Mouse (Mus musculus): Measurements from ENCODE around the gene Rem2. TPM values are rescaled to one million over a fixed set of nuclear protein-coding genes. Genes with fewer than 3 reads are reported as not detected.

Gene Rem2
- not detected in 2 replicates for total RNA-seq (2014; rRNA removed)
- 0.10 TPM in 1 of 2 replicates, not detected in the other for polyA plus RNA-seq (2012; rRNA removed)

GRCm38 (mm10) chr14:54475941-54476844 is at the start of gene Rem2:
Gene Rem2, plus strand, starts transcription at chr14:54476100.
- TF ChIP-seq POLR2A (IDR thresholded peaks at IDR 0.05; ENCODE audit: extremely low read depth, insufficient read depth, low read length) (no peak), CTCF (IDR thresholded peaks at IDR 0.05; ENCODE audit: low read depth, low read length) (no peak)
- H3K27me3 ChIP-seq (ENCODE audit: control insufficient read depth, insufficient read depth, low read length), result peaks cover 7% of the 10 kb centered on the region
- peak; percentile 36 for DNase-seq (ENCODE audit: extremely low read depth, low read depth, low spot score)

GRCm38 (mm10) chr14:54426689-54427398 is 49.1 kb upstream of the Rem2 start, which contains the start of gene Mrpl52:
Gene Mrpl52, plus strand, starts transcription at chr14:54426909.
- Histone ChIP-seq H3K4me3 (ENCODE audit: insufficient read depth, low read depth, low read length) (peak within 1 kb of the TSS; percentile 95), H3K4me1 (ENCODE audit: control insufficient read depth, insufficient read depth, low read length) (peaks cover 18% of the 10 kb centered on the region), H3K9ac (ENCODE audit: low read depth, low read length) (peak within 1 kb of the TSS; percentile 91), H3K36me3 (ENCODE audit: control insufficient read depth, insufficient read depth, low read length) (no peaks in the 10 kb centered on the region; the same call in 1 of the 2 replicates), H3K27me3 (ENCODE audit: control insufficient read depth, insufficient read depth, low read length) (no peaks in the 10 kb centered on the region), H3K79me2 (ENCODE audit: control insufficient read depth, insufficient read depth, low read length) (peaks cover 5% of the 10 kb centered on the region; the same call in 1 of the 2 replicates), H3K27ac (replicated peaks; ENCODE audit: insufficient read depth, low read depth, low read length) (peak within 1 kb of the TSS; percentile 80)
- peak; percentile 83 for DNase-seq (ENCODE audit: extremely low read depth, low read depth, low spot score)
- TF ChIP-seq CTCF (IDR thresholded peaks at IDR 0.05; ENCODE audit: low read depth, low read length) (no peak), POLR2A (IDR thresholded peaks at IDR 0.05; ENCODE audit: extremely low read depth, insufficient read depth, low read length) (peak; percentile 51; the same call in 1 of the 2 replicates)
- WGBS, result under 1% methylated on average over 48 of the region's 48 CpGs

More at GRCm38 (mm10) chr14:54475941-54476844, at the start of gene Rem2:
- WGBS, result 3% methylated on average over 23 of the region's 23 CpGs
- H3K4me3 ChIP-seq (ENCODE audit: insufficient read depth, low read depth, low read length), result peak within 1 kb of the TSS; percentile 37; the same call in 1 of the 2 replicates
- H3K79me2 ChIP-seq (ENCODE audit: control insufficient read depth, insufficient read depth, low read length), result no peaks in the 10 kb centered on the region
- H3K36me3 ChIP-seq (ENCODE audit: control insufficient read depth, insufficient read depth, low read length), result no peaks in the 10 kb centered on the region
- no peak within 1 kb of the TSS for H3K9ac ChIP-seq (ENCODE audit: low read depth, low read length)
- H3K4me1 ChIP-seq (ENCODE audit: control insufficient read depth, insufficient read depth, low read length), result no peaks in the 10 kb centered on the region; the same call in 1 of the 2 replicates
- H3K27ac ChIP-seq (replicated peaks; ENCODE audit: insufficient read depth, low read depth, low read length), result no peak within 1 kb of the TSS

- DNase-seq (ENCODE audit: extremely low read depth, low read depth, low spot score), result no peak
- H3K36me3 ChIP-seq (ENCODE audit: control insufficient read depth, insufficient read depth, low read length), result no peaks in the 10 kb centered on the region; the same call in 1 of the 2 replicates
- 83% methylated on average over 7 of the region's 7 CpGs for whole genome bisulfite sequencing
- H3K27me3 ChIP-seq (ENCODE audit: control insufficient read depth, insufficient read depth, low read length), result no peaks in the 10 kb centered on the region
- no peak for TF ChIP-seq POLR2A (IDR thresholded peaks at IDR 0.05; ENCODE audit: extremely low read depth, insufficient read depth, low read length)
- no peak for TF ChIP-seq CTCF (IDR thresholded peaks at IDR 0.05; ENCODE audit: low read depth, low read length)
- H3K27ac ChIP-seq (replicated peaks; ENCODE audit: insufficient read depth, low read depth, low read length), result no peak overlapping the region
- no peak overlapping the region for H3K4me3 ChIP-seq (ENCODE audit: insufficient read depth, low read depth, low read length)
- peaks cover 5% of the 10 kb centered on the region; the same call in 1 of the 2 replicates for H3K79me2 ChIP-seq (ENCODE audit: control insufficient read depth, insufficient read depth, low read length)
- H3K4me1 ChIP-seq (ENCODE audit: control insufficient read depth, insufficient read depth, low read length), result peaks cover 18% of the 10 kb centered on the region
- no peak overlapping the region for H3K9ac ChIP-seq (ENCODE audit: low read depth, low read length)
Observed at GRCm38 (mm10) chr14:54427696-54428095, 48.2 kb upstream of the Rem2 start.

GRCm38 (mm10) chr14:54428421-54428820 is 47.5 kb upstream of the Rem2 start:
- Histone ChIP-seq H3K27me3 (ENCODE audit: control insufficient read depth, insufficient read depth, low read length) (no peaks in the 10 kb centered on the region), H3K36me3 (ENCODE audit: control insufficient read depth, insufficient read depth, low read length) (no peaks in the 10 kb centered on the region; the same call in 1 of the 2 replicates), H3K27ac (replicated peaks; ENCODE audit: insufficient read depth, low read depth, low read length) (no peak overlapping the region), H3K79me2 (ENCODE audit: control insufficient read depth, insufficient read depth, low read length) (peaks cover 5% of the 10 kb centered on the region; the same call in 1 of the 2 replicates), H3K4me1 (ENCODE audit: control insufficient read depth, insufficient read depth, low read length) (peaks cover 20% of the 10 kb centered on the region), H3K4me3 (ENCODE audit: insufficient read depth, low read depth, low read length) (no peak overlapping the region), H3K9ac (ENCODE audit: low read depth, low read length) (no peak overlapping the region)
- WGBS, result 83% methylated on average over 5 of the region's 5 CpGs
- TF ChIP-seq POLR2A (IDR thresholded peaks at IDR 0.05; ENCODE audit: extremely low read depth, insufficient read depth, low read length) (no peak), CTCF (IDR thresholded peaks at IDR 0.05; ENCODE audit: low read depth, low read length) (no peak)
- DNase-seq (ENCODE audit: extremely low read depth, low read depth, low spot score), result no peak

- WGBS, result 57% methylated on average over 7 of the region's 7 CpGs
- no peaks in the 10 kb centered on the region for H3K27me3 ChIP-seq (ENCODE audit: control insufficient read depth, insufficient read depth, low read length)
- H3K4me3 ChIP-seq (ENCODE audit: insufficient read depth, low read depth, low read length), result no peak overlapping the region
- peaks cover 23% of the 10 kb centered on the region for H3K4me1 ChIP-seq (ENCODE audit: control insufficient read depth, insufficient read depth, low read length)
- no peak for TF ChIP-seq CTCF (IDR thresholded peaks at IDR 0.05; ENCODE audit: low read depth, low read length)
- peak overlapping the region; percentile 78 for H3K27ac ChIP-seq (replicated peaks; ENCODE audit: insufficient read depth, low read depth, low read length)
- no peaks in the 10 kb centered on the region; the same call in 1 of the 2 replicates for H3K36me3 ChIP-seq (ENCODE audit: control insufficient read depth, insufficient read depth, low read length)
- DNase-seq (ENCODE audit: extremely low read depth, low read depth, low spot score), result peak; percentile 66
- H3K79me2 ChIP-seq (ENCODE audit: control insufficient read depth, insufficient read depth, low read length), result peaks cover 5% of the 10 kb centered on the region; the same call in 1 of the 2 replicates
- no peak overlapping the region for H3K9ac ChIP-seq (ENCODE audit: low read depth, low read length)
Observed at GRCm38 (mm10) chr14:54429332-54430093, 46.4 kb upstream of the Rem2 start.
